Comparison of ENCODE assay signal across 23 mouse cellular contexts in the genomic region with DNA sequence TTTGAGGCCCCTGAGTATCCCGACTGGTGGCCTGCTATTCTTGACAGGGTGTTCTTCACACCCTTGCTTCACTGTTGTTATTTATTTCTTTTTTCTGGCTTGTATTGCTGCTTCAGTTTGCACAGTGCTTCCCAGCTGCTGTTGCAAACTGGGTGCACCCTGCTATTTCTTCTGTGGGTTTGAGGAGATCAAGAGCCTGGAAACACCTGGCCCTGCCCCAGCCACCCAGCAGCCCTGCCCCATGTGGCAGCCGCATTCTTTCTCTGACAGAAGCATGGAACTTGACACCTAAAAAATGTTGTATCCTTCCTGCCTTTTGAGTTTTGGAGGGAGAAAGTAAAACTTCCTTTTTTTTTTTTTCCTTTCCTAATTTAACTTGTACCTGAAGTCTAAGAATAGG. TPM values are rescaled to one million over a fixed set of nuclear protein-coding genes. Genes with fewer than 3 reads are reported as not detected.
A peak's percentile ranks its signal among the peaks of the same experiment; 100 is the strongest.
DNase-seq lines count a peak whose midpoint lies in the region; ATAC-seq and TF ChIP-seq lines count a peak whose summit lies in the region.
"Had no signal": no experiment of that assay in that cellular context is flagged by ENCODE, and none has a peak within 500 bp of the region (broad histone marks: within the 10 kb centered on the region; RNA-seq: fewer than 3 reads in every experiment).

No protein-coding gene starts in this region.

- TF ChIP-seq CTCF in forebrain, postnatal 0 days (IDR thresholded peaks at IDR 0.05; ENCODE audit: low read depth): no peak

- peaks cover 4% of the 10 kb centered on the region for H3K4me1 ChIP-seq in stomach, embryonic 16.5 days (ENCODE audit: control insufficient read depth, insufficient read depth, low read length)
- no peaks in the 10 kb centered on the region; the same call in 1 of the 2 replicates for H3K4me1 ChIP-seq in forebrain, postnatal 0 days (ENCODE audit: insufficient read depth)
- H3K4me1 ChIP-seq: forebrain, embryonic 13.5 days; heart, embryonic 12.5 days; hindbrain, embryonic 10.5 days had no signal

- H3K27me3 ChIP-seq in stomach, embryonic 16.5 days (ENCODE audit: control insufficient read depth, insufficient read depth, low read length): no peaks in the 10 kb centered on the region
- H3K27me3 ChIP-seq in forebrain, postnatal 0 days (ENCODE audit: insufficient read depth, low read length): no peaks in the 10 kb centered on the region
- H3K27me3 ChIP-seq: embryonic facial prominence, embryonic 13.5 days; forebrain, embryonic 13.5 days; heart, embryonic 12.5 days had no signal

- DNase-seq in cerebellum, postnatal 10 days: peak; percentile 30 to 48
- DNase-seq in cerebellum, postnatal 36 days: no peak
- DNase-seq in thymus, postnatal 0 days (ENCODE audit: low spot score): peak; percentile 42
- DNase-seq in thymus, postnatal 36 days: peak; percentile 46 to 73
- no peak for DNase-seq in retina, embryonic 14.5 days (ENCODE audit: low spot score)
- no peak for DNase-seq in forebrain, postnatal 0 days
- DNase-seq in MN1 (ENCODE audit: low spot score): no peak
- DNase-seq: adrenal gland, adult 8-10 months; B cell, adult 2 months; cerebellum, adult 8-10 months; gastrocnemius, adult 2 months; gastrocnemius, postnatal 25 days had no signal

- H3K27ac ChIP-seq in stomach, embryonic 16.5 days (ENCODE audit: low read length): 0 out of 2 replicates have a peak overlapping the region, but pooled peaks have one; percentile 19
- H3K27ac ChIP-seq in forebrain, postnatal 0 days (ENCODE audit: low read depth, low read length): no peak overlapping the region
- H3K27ac ChIP-seq: embryonic facial prominence, embryonic 13.5 days; forebrain, embryonic 13.5 days; gastrocnemius, adult 2 months; hindbrain, embryonic 10.5 days had no signal

- no peak overlapping the region for H3K4me3 ChIP-seq in stomach, embryonic 16.5 days (replicated peaks; ENCODE audit: low read length)
- no peak overlapping the region for H3K4me3 ChIP-seq in forebrain, postnatal 0 days (ENCODE audit: low read depth, low read length)
- H3K4me3 ChIP-seq: embryonic facial prominence, embryonic 13.5 days; forebrain, embryonic 13.5 days; gastrocnemius, adult 2 months; heart, embryonic 12.5 days; hindbrain, embryonic 10.5 days had no signal

- no peaks in the 10 kb centered on the region for H3K36me3 ChIP-seq in stomach, embryonic 16.5 days (ENCODE audit: control insufficient read depth, insufficient read depth, low read length)
- no peaks in the 10 kb centered on the region for H3K36me3 ChIP-seq in forebrain, postnatal 0 days (ENCODE audit: insufficient read depth)
- H3K36me3 ChIP-seq: embryonic facial prominence, embryonic 13.5 days; G1E; heart, embryonic 12.5 days; hindbrain, embryonic 10.5 days had no signal

- H3K9me3 ChIP-seq in stomach, embryonic 16.5 days (replicated peaks; ENCODE audit: control insufficient read depth, low read length): no peaks in the 10 kb centered on the region
- no peaks in the 10 kb centered on the region for H3K9me3 ChIP-seq in forebrain, postnatal 0 days (ENCODE audit: low read length)
- H3K9me3 ChIP-seq: embryonic facial prominence, embryonic 13.5 days; forebrain, embryonic 13.5 days; G1E; heart, embryonic 12.5 days; hindbrain, embryonic 10.5 days had no signal

- H3K9ac ChIP-seq in stomach, embryonic 16.5 days (ENCODE audit: low read length): no peak overlapping the region
- H3K9ac ChIP-seq in forebrain, postnatal 0 days: no peak overlapping the region
- H3K9ac ChIP-seq: embryonic facial prominence, embryonic 13.5 days; forebrain, embryonic 13.5 days; heart, embryonic 12.5 days had no signal

- no peak for ATAC-seq in stomach, embryonic 16.5 days (ENCODE audit: insufficient read depth, low FRiP score)
- ATAC-seq in forebrain, postnatal 0 days: no peak
- ATAC-seq: CD4-positive, CD25-positive, alpha-beta regulatory T cell, adult 4 months; forebrain, embryonic 13.5 days had no signal

- H3K4me2 ChIP-seq in stomach, embryonic 16.5 days (ENCODE audit: low read depth, low read length): no peak overlapping the region
- no peak overlapping the region for H3K4me2 ChIP-seq in forebrain, postnatal 0 days (ENCODE audit: low read depth)
- H3K4me2 ChIP-seq: embryonic facial prominence, embryonic 13.5 days; forebrain, embryonic 13.5 days; heart, embryonic 12.5 days had no signal

- 30% methylated on average over 2 of the region's 2 CpGs for WGBS in stomach, embryonic 16.5 days
- WGBS in forebrain, postnatal 0 days: 59% methylated on average over 2 of the region's 2 CpGs

RNA-seq across cellular contexts. Expression of gene Sptssb, which starts 42.6 kb away (rescaled TPM):
- polyA plus RNA-seq in stomach, embryonic 16.5 days (2015; fragmentation: Nextera tagmentation; extraction: Ambion mirVana): 60.5 and 99.1 TPM in 2 replicates
- 10.9 and 12.3 TPM in 2 replicates for polyA plus RNA-seq in thymus, postnatal 0 days (2015; fragmentation: Nextera tagmentation; extraction: Ambion mirVana)
- total RNA-seq in forebrain, postnatal 0 days (2014; rRNA removed): 0.62 and 0.67 TPM in 2 replicates
- polyA plus RNA-seq in forebrain, postnatal 0 days (2015; fragmentation: Nextera tagmentation; extraction: Ambion mirVana): 0.65 and 1.3 TPM in 2 replicates
- total RNA-seq: adrenal gland, adult 8-10 months; adrenal gland, postnatal 36 days; G1E; gastrocnemius, adult 2 months; gastrocnemius, postnatal 25 days; granulocyte monocyte progenitor cell, adult 5-6 weeks; heart, adult 8-10 months; heart, postnatal 25 days had no signal
- polyA plus RNA-seq: CD4-positive, CD25-positive, alpha-beta regulatory T cell, adult 4 months; forebrain, embryonic 13.5 days; G1E had no signal

Comparison
In these comparisons a context has a peak if more than half of its experiments do, and no peak if none do; other contexts are left out.
1. DNase-seq: peak in cerebellum, postnatal 10 days (2 of 2), thymus, postnatal 0 days (single experiment) and thymus, postnatal 36 days (2 of 2); none in cerebellum, postnatal 36 days (0 of 2), retina, embryonic 14.5 days (single experiment), forebrain, postnatal 0 days (single experiment) and MN1 (single experiment).